In the genomic region with DNA sequence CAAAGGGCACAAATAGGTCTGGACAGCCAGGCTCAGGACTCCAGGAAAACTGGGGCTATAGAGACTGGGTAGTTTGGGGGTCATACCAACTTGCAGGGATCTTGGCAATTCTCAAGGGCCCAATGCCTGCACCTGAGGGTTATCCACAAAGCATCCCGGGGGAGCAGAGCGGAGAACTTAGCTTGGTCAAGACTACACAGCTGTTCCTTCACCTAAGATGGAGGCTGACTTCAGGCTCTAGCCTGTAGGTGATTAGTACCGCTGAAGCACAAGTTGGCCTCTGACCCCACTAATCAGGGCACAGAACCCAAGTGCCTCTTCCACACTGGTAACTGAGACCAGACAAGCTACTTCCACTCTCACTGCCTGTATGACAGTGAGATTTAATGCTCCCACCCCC, we compare ENCODE assay signal across 24 mouse cellular contexts. TPM values are rescaled to one million over a fixed set of nuclear protein-coding genes. Genes with fewer than 3 reads are reported as not detected.
DNase-seq lines count a peak whose midpoint lies in the region; ATAC-seq and TF ChIP-seq lines count a peak whose summit lies in the region.
"Had no signal": no experiment of that assay in that cellular context is flagged by ENCODE, and none has a peak within 500 bp of the region (broad histone marks: within the 10 kb centered on the region; RNA-seq: fewer than 3 reads in every experiment).

No protein-coding gene starts in this region.

- no peak overlapping the region for H3K27ac ChIP-seq in forebrain, embryonic 11.5 days (ENCODE audit: low read depth, low read length)
- no peak overlapping the region for H3K27ac ChIP-seq in forebrain, postnatal 0 days (ENCODE audit: low read depth, low read length)
- H3K27ac ChIP-seq in lung, embryonic 15.5 days: peak overlapping the region; percentile 62
- H3K27ac ChIP-seq in left cerebral cortex, adult 2 months: no peak overlapping the region
- H3K27ac ChIP-seq: macrophage; midbrain, embryonic 12.5 days had no signal

- TF ChIP-seq CTCF in forebrain, postnatal 0 days (IDR thresholded peaks at IDR 0.05; ENCODE audit: low read depth): no peak
- TF ChIP-seq CTCF in lung, adult 2 months (IDR thresholded peaks at IDR 0.05; ENCODE audit: insufficient read depth, low read length): no peak
- TF ChIP-seq CTCF in left cerebral cortex, adult 2 months (IDR thresholded peaks at IDR 0.05): no peak

- H3K4me1 ChIP-seq in forebrain, embryonic 11.5 days (replicated peaks; ENCODE audit: control insufficient read depth, insufficient read depth, low read length): peaks cover 11% of the 10 kb centered on the region; the same call in 1 of the 2 replicates
- peaks cover 4% of the 10 kb centered on the region; the same call in 1 of the 2 replicates for H3K4me1 ChIP-seq in forebrain, postnatal 0 days (ENCODE audit: insufficient read depth)
- H3K4me1 ChIP-seq in lung, embryonic 15.5 days: peaks cover 17% of the 10 kb centered on the region
- peaks cover 3% of the 10 kb centered on the region; the same call in 1 of the 2 replicates for H3K4me1 ChIP-seq in lung, adult 2 months (ENCODE audit: control insufficient read depth, insufficient read depth, low read length)

- ATAC-seq in forebrain, embryonic 11.5 days (replicated peaks; ENCODE audit: low FRiP score): no peak
- ATAC-seq in forebrain, postnatal 0 days: no peak
- ATAC-seq in lung, embryonic 15.5 days (ENCODE audit: borderline replicate concordance, extremely low read depth, low FRiP score, low TSS enrichment): no peak
- ATAC-seq: activated CD4-positive, CD25-positive, alpha-beta regulatory T cell, adult 4 months; CD4-positive, CD25-positive, alpha-beta regulatory T cell, adult 4 months; Patski had no signal

- intact Hi-C loops in left cerebral cortex, adult 2 months (cut with DNase I): no loop called here

- H3K4me3 ChIP-seq in forebrain, embryonic 11.5 days (ENCODE audit: low read depth, low read length): no peak overlapping the region
- H3K4me3 ChIP-seq in forebrain, postnatal 0 days (ENCODE audit: low read depth, low read length): no peak overlapping the region
- no peak overlapping the region for H3K4me3 ChIP-seq in lung, embryonic 15.5 days
- H3K4me3 ChIP-seq in lung, adult 2 months (replicated peaks; ENCODE audit: extremely low read depth, low read depth, low read length): no peak overlapping the region
- no peak overlapping the region for H3K4me3 ChIP-seq in left cerebral cortex, adult 2 months
- H3K4me3 ChIP-seq: midbrain, embryonic 12.5 days; myocyte had no signal

- no peaks in the 10 kb centered on the region for H3K36me3 ChIP-seq in forebrain, embryonic 11.5 days (ENCODE audit: control insufficient read depth, insufficient read depth, low read length)
- no peaks in the 10 kb centered on the region for H3K36me3 ChIP-seq in forebrain, postnatal 0 days (ENCODE audit: insufficient read depth)
- H3K36me3 ChIP-seq in lung, embryonic 15.5 days: no peaks in the 10 kb centered on the region
- H3K36me3 ChIP-seq: midbrain, embryonic 12.5 days had no signal

- DNase-seq in forebrain, embryonic 11.5 days (ENCODE audit: low spot score): peak; percentile 48
- no peak for DNase-seq in forebrain, postnatal 0 days
- no peak for DNase-seq in lung, adult 2 months
- peak; percentile 45 for DNase-seq in embryo, embryonic 9.5 days (ENCODE audit: extremely low spot score)
- DNase-seq in forelimb bud, embryonic 11.5 days (ENCODE audit: low read depth, low spot score): peak; percentile 56
- no peak for DNase-seq in left cerebral cortex, adult 2 months (ENCODE audit: extremely low spot score in 1 of 2, low spot score in 2 of 2)
- no peak for DNase-seq in frontal cortex, adult 2 months (ENCODE audit: extremely low spot score in 1 of 2, low spot score in 1 of 2)
- DNase-seq: adrenal gland, postnatal 10 days; cerebellum, adult 9-10 months; gastrocnemius, postnatal 10 days; heart, adult 18-20 months; kidney, adult 18-20 months; lung, adult 18-20 months; right cerebral cortex, postnatal 4 days had no signal

- no peaks in the 10 kb centered on the region for H3K9me3 ChIP-seq in forebrain, embryonic 11.5 days (ENCODE audit: control insufficient read depth, low read length)
- H3K9me3 ChIP-seq in forebrain, postnatal 0 days (ENCODE audit: low read length): no peaks in the 10 kb centered on the region
- no peaks in the 10 kb centered on the region for H3K9me3 ChIP-seq in lung, embryonic 15.5 days
- H3K9me3 ChIP-seq: midbrain, embryonic 12.5 days had no signal

- H3K9ac ChIP-seq in forebrain, embryonic 11.5 days (ENCODE audit: low read length): no peak overlapping the region
- no peak overlapping the region for H3K9ac ChIP-seq in forebrain, postnatal 0 days
- no peak overlapping the region for H3K9ac ChIP-seq in lung, embryonic 15.5 days
- H3K9ac ChIP-seq: midbrain, embryonic 12.5 days had no signal

- no peaks in the 10 kb centered on the region; the same call in 1 of the 2 replicates for H3K27me3 ChIP-seq in forebrain, embryonic 11.5 days (ENCODE audit: control insufficient read depth, insufficient read depth, low read length)
- H3K27me3 ChIP-seq in forebrain, postnatal 0 days (ENCODE audit: insufficient read depth, low read length): no peaks in the 10 kb centered on the region; the same call in 1 of the 2 replicates
- peaks cover 7% of the 10 kb centered on the region; the same call in 1 of the 2 replicates for H3K27me3 ChIP-seq in lung, embryonic 15.5 days

- WGBS in forebrain, embryonic 11.5 days: 51% methylated on average over 3 of the region's 3 CpGs
- 76% methylated on average over 3 of the region's 3 CpGs for WGBS in forebrain, postnatal 0 days
- 68% methylated on average over 3 of the region's 3 CpGs for WGBS in lung, embryonic 15.5 days
- 94% methylated on average over 3 of the region's 3 CpGs for WGBS in lung, adult 2 months

- no peak for TF ChIP-seq POLR2A in lung, adult 2 months (IDR thresholded peaks at IDR 0.05; ENCODE audit: borderline replicate concordance, extremely low read depth, low read depth, low read length)

- H3K4me2 ChIP-seq in forebrain, embryonic 11.5 days (ENCODE audit: low read depth, low read length, severe bottlenecking): no peak overlapping the region
- H3K4me2 ChIP-seq in forebrain, postnatal 0 days (ENCODE audit: low read depth): no peak overlapping the region
- no peak overlapping the region for H3K4me2 ChIP-seq in lung, embryonic 15.5 days
- H3K4me2 ChIP-seq: midbrain, embryonic 12.5 days had no signal

RNA-seq across cellular contexts. Expression of a gene that starts 18.6 kb away (rescaled TPM):
- polyA plus RNA-seq in forebrain, embryonic 11.5 days (2014; fragmentation: Nextera tagmentation; extraction: Ambion mirVana): 102 and 107 TPM in 2 replicates
- total RNA-seq in forebrain, postnatal 0 days (2014; rRNA removed): 13.8 and 26.3 TPM in 2 replicates
- polyA plus RNA-seq in forebrain, postnatal 0 days (2015; fragmentation: Nextera tagmentation; extraction: Ambion mirVana): 20.1 and 24.2 TPM in 2 replicates
- 85.4 and 86.6 TPM in 2 replicates for polyA plus RNA-seq in lung, embryonic 15.5 days (2015; fragmentation: Nextera tagmentation; extraction: Ambion mirVana)
- polyA plus RNA-seq in lung, adult 2 months (2012; rRNA removed): 33.1 and 48.9 TPM in 2 replicates
- total RNA-seq in left cerebral cortex, adult 2 months (2021): 1 to 10 TPM; 2.6 to 2.8 TPM
- polyA plus RNA-seq in frontal cortex, adult 2 months (2012; rRNA removed): 8.2 and 10.2 TPM in 2 replicates
- total RNA-seq: hematopoietic stem cell, adult 5-6 weeks; liver, adult 2 months; neutrophil, adult 5-6 weeks had no signal
- polyA plus RNA-seq: macrophage had no signal

RNA-seq across cellular contexts. Expression of a gene that starts 56.8 kb away (rescaled TPM):
- polyA plus RNA-seq in forebrain, embryonic 11.5 days (2014; fragmentation: Nextera tagmentation; extraction: Ambion mirVana): 1.3 and 1.4 TPM in 2 replicates
- 1.6 TPM in 2 replicates for total RNA-seq in forebrain, postnatal 0 days (2014; rRNA removed)
- 0.89 and 1.3 TPM in 2 replicates for polyA plus RNA-seq in forebrain, postnatal 0 days (2015; fragmentation: Nextera tagmentation; extraction: Ambion mirVana)
- polyA plus RNA-seq in lung, embryonic 15.5 days (2015; fragmentation: Nextera tagmentation; extraction: Ambion mirVana): 3.5 and 3.9 TPM in 2 replicates
- polyA plus RNA-seq in lung, adult 2 months (2012; rRNA removed): 7.2 and 10.0 TPM in 2 replicates
- total RNA-seq in left cerebral cortex, adult 2 months (2021): under 1 TPM; 0.44 to 0.72 TPM
- polyA plus RNA-seq in frontal cortex, adult 2 months (2012; rRNA removed): 0.97 and 1.3 TPM in 2 replicates

Comparison
In these comparisons a context has a peak if more than half of its experiments do, and no peak if none do; other contexts are left out.
1. DNase-seq: peak in forebrain, embryonic 11.5 days (single experiment), embryo, embryonic 9.5 days (single experiment) and forelimb bud, embryonic 11.5 days (single experiment); none in forebrain, postnatal 0 days (single experiment), lung, adult 2 months (single experiment), left cerebral cortex, adult 2 months (0 of 2) and frontal cortex, adult 2 months (0 of 2).